Mouse (Mus musculus): ENCODE results near the gene Igf2r. TPM values are rescaled to one million over a fixed set of nuclear protein-coding genes. Genes with fewer than 3 reads are reported as not detected.

Gene Igf2r
- polyA plus RNA-seq, 1 experiment from 2014 or later, result 20.5 TPM

DNA sequence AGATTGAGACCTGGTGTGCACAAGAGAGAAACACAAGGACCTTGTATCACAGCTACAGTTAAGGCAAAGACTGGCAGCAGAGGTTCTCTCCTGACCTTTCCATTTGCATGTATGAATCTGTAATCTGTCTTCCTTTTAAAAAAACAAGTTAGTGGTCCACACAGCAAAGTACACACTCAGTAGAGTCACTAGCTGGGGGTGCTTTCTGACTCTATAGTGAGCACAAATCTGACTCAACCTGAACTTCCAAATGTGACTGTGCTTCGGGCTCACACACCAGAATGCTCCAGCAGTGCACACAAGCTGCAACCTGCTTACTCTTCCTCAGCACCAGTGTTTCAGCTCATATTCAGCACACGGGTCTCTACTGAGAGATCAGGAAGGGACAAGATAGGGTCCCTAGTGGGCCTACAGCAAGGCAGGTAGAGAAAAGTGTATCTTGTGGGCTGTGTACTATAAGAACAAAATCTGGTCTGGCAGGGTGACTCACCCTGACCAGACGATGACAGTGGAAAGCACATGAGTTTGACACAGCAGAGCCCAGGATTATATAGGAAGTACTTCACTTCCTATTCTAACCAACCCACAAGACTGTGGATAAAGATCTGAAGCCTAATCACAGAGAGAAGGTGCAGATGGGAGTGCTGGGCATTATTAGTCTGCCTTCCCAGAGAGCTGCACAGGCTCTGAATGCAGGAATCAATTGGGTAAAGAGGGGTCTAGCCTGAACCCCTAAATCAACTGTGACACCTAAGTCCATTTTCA is 15.0 kb downstream of the Igf2r start:
- WGBS, result 86% methylated on average over 3 of the region's 3 CpGs
- H3K27me3 ChIP-seq (ENCODE audit: poor library complexity, severe bottlenecking), result no peaks in the 10 kb centered on the region
- H3K36me3 ChIP-seq (replicated peaks), result peaks cover 15% of the 10 kb centered on the region; the same call in 1 of the 2 replicates
- no peak overlapping the region for H3K27ac ChIP-seq
- no peak overlapping the region for H3K4me3 ChIP-seq
- no peaks in the 10 kb centered on the region for H3K9me3 ChIP-seq
- no peak for DNase-seq (ENCODE audit: extremely low spot score, low spot score)
- H3K4me1 ChIP-seq, result peaks cover 39% of the 10 kb centered on the region

DNA sequence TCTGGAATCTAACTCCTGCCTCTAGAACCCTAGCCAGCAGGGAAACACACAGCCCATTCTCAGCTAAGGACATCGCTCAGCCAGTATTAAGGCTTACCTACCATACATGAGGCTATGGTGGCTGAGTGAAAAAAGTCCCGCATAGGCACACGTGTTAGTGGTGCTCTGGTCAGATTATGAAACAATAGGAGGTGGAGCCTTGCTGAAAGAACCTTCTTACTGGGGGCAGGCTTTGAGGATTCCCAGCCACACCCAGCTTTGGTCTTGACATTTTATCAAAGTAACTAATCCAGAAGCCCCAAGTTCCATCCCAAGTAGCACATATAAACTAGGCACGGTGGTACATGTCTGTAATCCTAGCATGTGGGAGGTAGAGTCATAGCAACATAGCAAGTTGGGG is 16.4 kb downstream of the Igf2r start:
- DNase-seq (ENCODE audit: extremely low spot score, low spot score), result no peak
- no peak overlapping the region for H3K4me3 ChIP-seq
- H3K36me3 ChIP-seq (replicated peaks), result peaks cover 21% of the 10 kb centered on the region
- peaks cover 44% of the 10 kb centered on the region for H3K4me1 ChIP-seq
- no peaks in the 10 kb centered on the region for H3K9me3 ChIP-seq
- 81% methylated on average over 4 of the region's 4 CpGs for WGBS
- no peak overlapping the region for H3K27ac ChIP-seq
- H3K27me3 ChIP-seq (ENCODE audit: poor library complexity, severe bottlenecking), result no peaks in the 10 kb centered on the region

DNA sequence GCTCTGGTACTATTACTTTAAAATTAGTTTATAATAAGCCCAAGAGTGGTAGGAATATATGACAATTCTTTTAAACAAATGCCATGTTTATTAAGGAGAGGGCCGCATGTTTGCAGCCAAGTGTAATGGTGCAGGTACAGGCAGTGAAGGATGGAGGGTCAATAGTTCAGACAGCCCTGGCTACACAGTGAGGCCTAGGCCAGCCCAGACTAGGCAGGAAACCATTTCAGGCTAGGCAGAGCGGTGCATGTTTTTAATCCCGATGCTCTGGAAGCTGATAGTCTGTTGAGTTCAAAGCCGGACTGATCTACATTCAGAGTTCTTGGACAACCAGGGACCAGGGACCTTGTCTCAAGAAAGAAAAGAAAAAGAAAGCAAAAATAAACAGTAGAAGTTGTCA is 17.8 kb downstream of the Igf2r start:
- WGBS, result 73% methylated on average over 4 of the region's 4 CpGs
- no peaks in the 10 kb centered on the region for H3K9me3 ChIP-seq
- no peak overlapping the region for H3K4me3 ChIP-seq
- DNase-seq (ENCODE audit: extremely low spot score, low spot score), result no peak
- no peak overlapping the region for H3K27ac ChIP-seq
- H3K27me3 ChIP-seq (ENCODE audit: poor library complexity, severe bottlenecking), result no peaks in the 10 kb centered on the region
- H3K36me3 ChIP-seq (replicated peaks), result peaks cover 24% of the 10 kb centered on the region
- peaks cover 44% of the 10 kb centered on the region for H3K4me1 ChIP-seq

DNA sequence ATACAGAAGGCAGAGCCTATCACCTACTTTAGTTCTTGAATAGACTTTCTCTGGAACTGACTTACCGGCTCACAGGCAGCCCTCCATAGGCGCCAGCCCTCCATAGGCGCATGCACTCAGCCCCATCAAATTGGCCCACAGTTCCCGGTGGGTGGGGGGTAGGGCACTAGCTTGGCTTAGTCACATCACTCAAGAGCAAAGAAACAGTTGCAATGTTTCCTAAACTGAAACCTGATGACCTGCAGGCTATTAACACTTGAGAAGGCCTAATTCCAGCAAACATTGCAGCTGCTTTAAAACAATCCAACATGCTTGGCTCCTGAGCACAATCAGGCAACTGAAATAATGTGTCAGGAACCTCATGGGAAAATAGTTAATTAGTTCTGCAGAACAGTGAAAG is 18.2 kb downstream of the Igf2r start:
- no peak overlapping the region for H3K4me3 ChIP-seq
- H3K9me3 ChIP-seq, result no peaks in the 10 kb centered on the region
- 45% methylated on average over 4 of the region's 4 CpGs for WGBS
- peak overlapping the region; percentile 40; the same call in 1 of the 2 replicates for H3K27ac ChIP-seq
- DNase-seq (ENCODE audit: extremely low spot score, low spot score), result no peak
- H3K36me3 ChIP-seq (replicated peaks), result peaks cover 28% of the 10 kb centered on the region
- H3K27me3 ChIP-seq (ENCODE audit: poor library complexity, severe bottlenecking), result no peaks in the 10 kb centered on the region
- peaks cover 44% of the 10 kb centered on the region for H3K4me1 ChIP-seq

DNA sequence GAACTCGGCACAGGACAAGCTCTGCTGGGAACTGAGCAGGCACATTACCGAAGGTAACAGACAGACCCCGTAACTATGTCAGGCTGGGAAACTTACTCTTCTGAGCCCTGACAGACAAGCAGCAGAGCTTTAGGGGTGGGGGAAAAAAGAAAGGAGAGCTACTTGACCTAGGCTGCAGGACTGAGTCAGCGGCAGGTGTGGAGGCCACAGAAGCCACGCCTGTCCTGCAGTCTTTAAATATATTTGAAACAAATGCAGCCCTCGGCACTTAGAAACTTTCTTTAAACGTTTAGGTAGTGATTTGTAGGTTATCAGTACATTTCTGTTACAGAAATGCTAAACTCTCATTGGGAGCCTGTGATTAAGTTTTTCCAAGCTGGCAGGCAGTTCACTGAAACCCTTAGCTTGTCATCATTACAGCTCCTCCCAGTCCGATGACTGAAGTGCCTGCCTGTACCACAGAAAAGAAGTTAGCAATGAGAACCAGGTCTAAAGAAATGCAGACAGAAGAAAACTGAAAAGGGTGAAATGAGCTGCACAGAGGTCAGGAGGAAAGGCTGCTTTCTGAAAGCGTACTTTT is 18.8 kb downstream of the Igf2r start:
- no peak for DNase-seq (ENCODE audit: extremely low spot score, low spot score)
- 70% methylated on average over 9 of the region's 9 CpGs for WGBS
- Histone ChIP-seq H3K4me1 (peaks cover 44% of the 10 kb centered on the region), H3K36me3 (replicated peaks) (peaks cover 34% of the 10 kb centered on the region), H3K9me3 (no peaks in the 10 kb centered on the region), H3K4me3 (no peak overlapping the region), H3K27me3 (ENCODE audit: poor library complexity, severe bottlenecking) (no peaks in the 10 kb centered on the region), H3K27ac (peak overlapping the region; percentile 40; the same call in 1 of the 2 replicates)

DNA sequence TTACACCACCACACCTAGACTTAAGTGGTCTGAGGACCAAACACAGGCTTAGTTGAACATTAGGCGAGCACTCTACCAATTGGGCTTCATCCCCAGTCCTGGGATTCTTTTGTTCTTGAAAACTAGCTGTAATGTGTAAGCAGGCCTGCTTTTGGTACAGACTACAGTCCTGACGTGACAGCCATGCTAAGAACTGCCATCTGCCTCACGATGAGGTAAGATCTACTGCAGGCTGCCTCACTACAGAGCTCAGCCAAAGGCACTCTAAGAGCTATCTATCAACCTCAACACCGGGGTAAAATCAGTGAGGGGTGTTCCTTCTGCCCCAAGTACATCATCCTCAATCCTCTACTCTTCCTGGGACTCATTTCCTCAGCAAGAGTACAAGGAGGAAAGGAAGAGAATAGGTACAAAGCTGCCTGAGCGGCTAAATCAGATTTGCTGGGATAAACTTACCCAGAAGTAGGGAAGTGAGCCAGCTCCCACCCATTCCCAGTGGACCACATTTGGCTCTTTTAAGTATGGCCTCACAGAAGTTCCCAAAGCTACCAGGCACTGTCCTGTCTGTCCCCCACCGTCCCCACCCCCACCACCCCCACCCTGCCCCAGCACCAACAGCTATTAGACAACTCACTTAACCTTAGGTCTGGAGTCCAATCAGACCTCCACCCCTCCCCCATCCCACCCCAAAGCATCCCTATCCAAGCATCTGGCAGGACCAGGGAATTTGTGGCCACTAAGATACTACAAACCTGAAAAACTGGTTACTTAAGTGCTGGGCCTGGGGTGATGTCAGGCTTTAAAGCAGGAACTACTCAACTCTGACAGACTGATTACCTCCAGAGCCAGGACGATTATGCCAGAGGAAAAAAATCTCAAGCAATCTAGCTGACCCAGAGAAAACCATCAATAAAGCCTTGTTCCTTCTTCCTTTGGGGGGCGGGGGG is 19.8 kb downstream of the Igf2r start:
- 56% methylated on average over 8 of the region's 8 CpGs for WGBS
- H3K4me3 ChIP-seq, result no peak overlapping the region
- H3K4me1 ChIP-seq, result peaks cover 40% of the 10 kb centered on the region
- H3K36me3 ChIP-seq (replicated peaks), result peaks cover 42% of the 10 kb centered on the region
- no peak for DNase-seq (ENCODE audit: extremely low spot score, low spot score)
- H3K27me3 ChIP-seq (ENCODE audit: poor library complexity, severe bottlenecking), result no peaks in the 10 kb centered on the region
- H3K9me3 ChIP-seq, result no peaks in the 10 kb centered on the region
- peak overlapping the region; percentile 22; the same call in 1 of the 2 replicates for H3K27ac ChIP-seq

DNA sequence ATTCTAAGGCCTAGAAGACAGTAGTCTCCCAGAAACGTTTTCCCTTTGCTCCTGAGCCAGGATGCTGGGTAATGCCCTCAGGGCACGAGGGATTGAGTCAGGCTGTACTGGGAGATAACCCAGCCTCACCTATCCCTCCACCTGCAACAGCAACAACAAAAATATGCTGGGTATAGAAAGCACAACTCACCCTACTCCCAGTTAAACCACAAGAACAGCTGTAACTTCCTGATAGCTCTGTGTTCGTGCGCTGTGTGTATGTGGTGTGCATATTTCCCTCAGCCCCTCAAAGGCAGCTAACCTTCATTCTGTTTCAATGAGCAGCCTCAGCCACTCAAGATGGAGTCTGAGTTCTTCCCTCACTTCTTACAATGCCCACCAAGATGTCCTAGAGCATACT is 23.7 kb downstream of the Igf2r start:
- H3K4me3 ChIP-seq, result no peak overlapping the region
- peaks cover 77% of the 10 kb centered on the region for H3K36me3 ChIP-seq (replicated peaks)
- no peak overlapping the region for H3K27ac ChIP-seq
- no peaks in the 10 kb centered on the region for H3K27me3 ChIP-seq (ENCODE audit: poor library complexity, severe bottlenecking)
- peaks cover 34% of the 10 kb centered on the region for H3K4me1 ChIP-seq
- peaks cover 38% of the 10 kb centered on the region for H3K9me3 ChIP-seq
- 86% methylated on average over 4 of the region's 4 CpGs for WGBS
- no peak for DNase-seq (ENCODE audit: extremely low spot score, low spot score)

DNA sequence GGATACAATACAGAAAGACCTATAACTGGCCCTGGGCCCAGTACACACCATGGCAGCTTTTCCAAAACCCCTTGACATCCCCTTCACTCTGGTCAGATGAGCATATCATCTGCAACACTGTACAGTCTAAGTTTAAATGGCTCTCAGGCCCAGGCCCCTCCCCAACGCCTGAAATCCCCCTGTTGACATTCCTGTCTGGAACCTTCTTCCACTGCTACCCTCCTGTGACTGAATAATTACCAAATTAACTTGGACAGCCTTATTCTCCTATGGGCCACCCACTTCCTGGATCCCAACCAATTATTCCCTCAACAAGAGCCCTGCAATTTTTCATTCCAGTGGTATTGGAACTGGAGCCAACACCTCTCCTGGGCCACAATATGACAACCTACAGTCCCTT is 25.4 kb downstream of the Igf2r start:
- 70% methylated on average over 1 of the region's 1 CpGs for WGBS
- peaks cover 89% of the 10 kb centered on the region for H3K36me3 ChIP-seq (replicated peaks)
- no peak overlapping the region for H3K4me3 ChIP-seq
- DNase-seq (ENCODE audit: extremely low spot score, low spot score), result no peak
- H3K27me3 ChIP-seq (ENCODE audit: poor library complexity, severe bottlenecking), result no peaks in the 10 kb centered on the region
- H3K27ac ChIP-seq, result no peak overlapping the region
- peaks cover 39% of the 10 kb centered on the region for H3K9me3 ChIP-seq
- H3K4me1 ChIP-seq, result peaks cover 29% of the 10 kb centered on the region

DNA sequence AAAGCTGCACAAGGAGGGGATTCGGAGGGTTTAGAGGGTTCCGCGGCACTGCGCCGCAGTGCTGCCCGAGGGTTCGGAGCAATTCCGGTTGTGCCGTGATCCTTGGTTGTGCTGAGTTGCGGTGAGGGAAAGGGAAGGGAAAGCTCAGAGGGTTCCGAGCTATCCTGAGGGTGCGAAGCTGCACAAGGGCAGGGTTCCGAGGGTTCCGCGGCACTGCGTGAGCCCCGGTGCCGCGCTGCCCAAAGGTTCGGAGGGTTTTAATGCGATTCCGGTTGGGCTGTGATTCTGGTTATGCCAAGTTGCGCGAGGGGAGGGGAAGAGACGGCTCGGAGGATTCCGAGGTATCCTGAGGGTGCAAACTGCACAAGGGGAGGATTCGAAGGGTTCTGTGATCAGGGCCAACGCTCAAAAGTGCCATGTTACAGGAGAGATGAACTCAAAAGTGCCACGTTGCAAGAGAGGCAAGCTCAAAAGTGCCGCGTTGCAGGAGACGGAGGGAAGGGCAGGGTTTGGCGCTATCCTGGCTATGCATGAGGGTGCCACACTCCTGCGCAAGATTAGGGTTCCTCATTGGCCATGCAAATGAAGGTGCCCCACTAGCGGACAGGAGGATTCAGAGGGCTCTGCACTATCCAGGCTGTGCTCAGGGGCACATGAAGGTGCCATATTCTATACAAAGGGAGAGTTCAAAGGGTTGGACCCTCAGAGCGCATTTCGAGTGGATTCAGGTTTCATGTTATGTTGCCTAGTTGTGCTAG is 27.1 kb downstream of the Igf2r start:
- Histone ChIP-seq H3K9me3 (peaks cover 39% of the 10 kb centered on the region), H3K4me3 (peak overlapping the region; percentile 61), H3K36me3 (replicated peaks) (peaks cover 93% of the 10 kb centered on the region), H3K27me3 (ENCODE audit: poor library complexity, severe bottlenecking) (no peaks in the 10 kb centered on the region), H3K27ac (peak overlapping the region; percentile 83), H3K4me1 (peaks cover 29% of the 10 kb centered on the region)
- DNase-seq (ENCODE audit: extremely low spot score, low spot score), result no peak
- 56% methylated on average over 38 of the region's 38 CpGs for whole genome bisulfite sequencing

DNA sequence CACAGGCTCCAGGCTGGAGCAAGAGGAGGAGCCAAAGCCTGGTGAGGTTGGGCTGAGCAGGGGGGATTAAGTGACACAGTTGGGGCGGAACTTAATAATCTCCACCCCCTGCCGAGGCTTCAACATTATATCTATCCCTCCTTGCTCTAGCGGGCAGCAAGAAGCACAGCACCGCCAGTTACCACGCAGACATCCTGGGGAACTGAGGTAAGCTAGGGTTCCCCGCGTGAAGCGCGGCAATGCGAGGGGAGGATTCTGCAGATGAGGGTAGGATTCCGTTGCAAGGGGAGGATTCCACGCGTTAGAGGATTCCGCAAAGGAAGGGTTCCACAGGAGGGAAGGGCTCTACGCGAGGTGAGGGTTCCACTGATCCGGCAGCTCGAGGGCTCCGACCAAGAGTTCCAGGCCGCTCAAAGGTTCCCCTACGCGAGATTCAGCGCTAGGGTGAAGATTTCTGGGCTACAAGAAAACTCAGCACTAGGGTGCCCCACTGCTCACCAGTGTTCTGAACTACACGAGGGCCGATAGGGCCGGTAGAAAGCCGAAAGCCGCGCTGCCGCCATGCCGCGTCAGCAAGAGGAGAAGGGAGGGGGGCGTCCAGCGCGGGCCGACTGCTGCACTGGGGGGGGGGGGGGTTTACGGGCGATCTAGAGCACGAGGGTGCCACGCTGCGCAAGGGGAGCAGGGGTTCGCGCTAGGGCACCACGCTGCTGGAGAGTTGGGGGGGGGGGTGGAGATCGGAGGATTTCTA is 28.1 kb downstream of the Igf2r start:
- H3K36me3 ChIP-seq (replicated peaks), result peaks cover 91% of the 10 kb centered on the region
- peak overlapping the region; percentile 61 for H3K4me3 ChIP-seq
- H3K4me1 ChIP-seq, result peaks cover 29% of the 10 kb centered on the region
- WGBS, result 62% methylated on average over 39 of the region's 45 CpGs
- peak; percentile 51 for DNase-seq (ENCODE audit: extremely low spot score, low spot score)
- H3K27ac ChIP-seq, result peak overlapping the region; percentile 83
- H3K27me3 ChIP-seq (ENCODE audit: poor library complexity, severe bottlenecking), result no peaks in the 10 kb centered on the region
- peaks cover 39% of the 10 kb centered on the region for H3K9me3 ChIP-seq

DNA sequence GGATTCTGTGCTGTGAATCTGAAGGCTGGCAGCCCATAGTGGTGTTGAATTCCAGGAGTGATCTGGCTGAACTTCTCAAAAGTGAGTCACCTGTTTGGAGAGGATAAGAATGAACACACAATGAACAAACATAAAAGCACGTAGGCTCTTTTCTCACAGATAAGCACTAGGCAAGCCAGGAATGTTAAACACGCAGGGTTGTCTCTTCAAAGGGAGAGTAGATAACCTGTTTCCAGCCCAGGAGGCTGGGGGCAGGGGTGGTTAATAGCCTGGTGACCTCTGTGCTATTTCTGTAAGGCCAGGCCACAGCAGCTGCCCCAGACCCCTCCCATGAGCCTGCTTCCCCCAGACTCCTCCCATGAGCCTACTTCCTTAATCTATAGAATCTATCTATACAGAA is 29.1 kb downstream of the Igf2r start:
- no peaks in the 10 kb centered on the region for H3K27me3 ChIP-seq (ENCODE audit: poor library complexity, severe bottlenecking)
- H3K27ac ChIP-seq, result no peak overlapping the region
- no peak for DNase-seq (ENCODE audit: extremely low spot score, low spot score)
- H3K9me3 ChIP-seq, result peaks cover 39% of the 10 kb centered on the region
- no peak overlapping the region for H3K4me3 ChIP-seq
- peaks cover 29% of the 10 kb centered on the region for H3K4me1 ChIP-seq
- peaks cover 90% of the 10 kb centered on the region for H3K36me3 ChIP-seq (replicated peaks)
- WGBS, result 39% methylated on average over 2 of the region's 2 CpGs

All from forebrain, embryonic 10.5 days (tissue).